Mouse (Mus musculus): ENCODE data around the gene Tbc1d9b.

GRCm38 (mm10) chr11:50212848-50213758, 81.9 kb downstream of the Tbc1d9b start:
- TF ChIP-seq CTCF (IDR thresholded peaks at IDR 0.05; ENCODE audit: borderline replicate concordance, extremely low read depth, insufficient read depth, insufficient read length) (no peak), POLR2A (IDR thresholded peaks at IDR 0.05; ENCODE audit: borderline replicate concordance, extremely low read depth, insufficient read depth, insufficient read length, poor library complexity, severe bottlenecking) (no peak)
